In genomic region chr13:52929209-52930171, GRCm38 (mm10) we compare ENCODE assay signal across 8 mouse cellular contexts. TPM values are rescaled to one million over a fixed set of nuclear protein-coding genes. Genes with fewer than 3 reads are reported as not detected.
DNase-seq lines count a peak whose midpoint lies in the region; ATAC-seq and TF ChIP-seq lines count a peak whose summit lies in the region.

Auh (minus strand) TSS chr13:52929681.

- H3K9ac ChIP-seq in forebrain, embryonic 12.5 days: peak within 1 kb of the TSS; percentile 72
- peak within 1 kb of the TSS; percentile 68 for H3K9ac ChIP-seq in heart, postnatal 0 days (replicated peaks; ENCODE audit: low read depth, low read length)

- peak within 1 kb of the TSS; percentile 84 for H3K27ac ChIP-seq in forebrain, embryonic 12.5 days
- peak within 1 kb of the TSS; percentile 74 for H3K27ac ChIP-seq in heart, postnatal 0 days (ENCODE audit: low read depth)

- no peaks in the 10 kb centered on the region for H3K36me3 ChIP-seq in E14TG2a.4 (ENCODE audit: insufficient read depth, low read length)
- no peaks in the 10 kb centered on the region for H3K36me3 ChIP-seq in forebrain, embryonic 12.5 days (replicated peaks)
- 0 out of 2 replicates have a peak, but pooled peaks cover 5% of the 10 kb centered on the region for H3K36me3 ChIP-seq in heart, postnatal 0 days (replicated peaks; ENCODE audit: control insufficient read depth, insufficient read depth, low read length)

- peak; percentile 42 for TF ChIP-seq POLR2A in lung, adult 2 months (IDR thresholded peaks at IDR 0.05; ENCODE audit: borderline replicate concordance, extremely low read depth, low read depth, low read length)

- H3K9me3 ChIP-seq in E14TG2a.4 (ENCODE audit: low read length): peaks cover 26% of the 10 kb centered on the region
- no peaks in the 10 kb centered on the region for H3K9me3 ChIP-seq in forebrain, embryonic 12.5 days
- H3K9me3 ChIP-seq in heart, postnatal 0 days (replicated peaks; ENCODE audit: control insufficient read depth, low read length): no peaks in the 10 kb centered on the region

- H3K4me2 ChIP-seq in forebrain, embryonic 12.5 days: peak within 1 kb of the TSS; percentile 67
- H3K4me2 ChIP-seq in heart, postnatal 0 days (ENCODE audit: low read depth, low read length): peak within 1 kb of the TSS; percentile 65

- H3K4me3 ChIP-seq in E14TG2a.4 (replicated peaks; ENCODE audit: low read length): peak within 1 kb of the TSS; percentile 85
- H3K4me3 ChIP-seq in forebrain, embryonic 12.5 days (replicated peaks): peak within 1 kb of the TSS; percentile 86
- H3K4me3 ChIP-seq in heart, postnatal 0 days (ENCODE audit: low read depth, low read length): peak within 1 kb of the TSS; percentile 89
- peak within 1 kb of the TSS; percentile 89 for H3K4me3 ChIP-seq in lung, adult 2 months (replicated peaks; ENCODE audit: extremely low read depth, low read depth, low read length)

- H3K27me3 ChIP-seq in E14TG2a.4 (ENCODE audit: insufficient read depth, low read length): no peaks in the 10 kb centered on the region
- H3K27me3 ChIP-seq in forebrain, embryonic 12.5 days: no peaks in the 10 kb centered on the region; the same call in 1 of the 2 replicates
- no peaks in the 10 kb centered on the region for H3K27me3 ChIP-seq in heart, postnatal 0 days (ENCODE audit: control insufficient read depth, insufficient read depth, low read length)

- peak; percentile 83 for DNase-seq in c-Kit-positive CD71-positive TER-119-negative erythroid progenitor cells, embryonic 14.5 days (ENCODE audit: low read depth)
- DNase-seq in heart, postnatal 0 days (ENCODE audit: low spot score): peak; percentile 85
- DNase-seq in kidney, postnatal 4 days: peak; percentile 96 to 97
- peak; percentile 81 for DNase-seq in lung, adult 2 months
- DNase-seq in thymus, adult 18-20 months: peak; percentile 71 to 77

- no peak for TF ChIP-seq CTCF in E14TG2a.4 (conservative IDR thresholded peaks at IDR 0.05; ENCODE audit: low read length)
- TF ChIP-seq CTCF in heart, postnatal 0 days (IDR thresholded peaks at IDR 0.05; ENCODE audit: low read depth): no peak; the same call in 1 of the 2 replicates
- TF ChIP-seq CTCF in lung, adult 2 months (IDR thresholded peaks at IDR 0.05; ENCODE audit: insufficient read depth, low read length): no peak

- peak; percentile 97 for ATAC-seq in forebrain, embryonic 12.5 days (ENCODE audit: low FRiP score)
- ATAC-seq in heart, postnatal 0 days (ENCODE audit: insufficient read depth, low read depth): peak; percentile 99
- peak; percentile 90 for ATAC-seq in neutrophil, adult 5-6 weeks (ENCODE audit: extremely low read depth, insufficient number of reproducible peaks, low FRiP score, poor library complexity, severe bottlenecking)

- WGBS in forebrain, embryonic 12.5 days: under 1% methylated on average over 62 of the region's 63 CpGs
- under 1% methylated on average over 63 of the region's 63 CpGs for WGBS in heart, postnatal 0 days
- under 1% methylated on average over 63 of the region's 63 CpGs for WGBS in lung, adult 2 months

- peak; percentile 44; the same call in 1 of the 2 replicates for TF ChIP-seq EP300 in heart, postnatal 0 days (IDR thresholded peaks at IDR 0.05; ENCODE audit: low read depth)

- peaks cover 35% of the 10 kb centered on the region for H3K4me1 ChIP-seq in E14TG2a.4 (replicated peaks; ENCODE audit: low read depth, low read length)
- H3K4me1 ChIP-seq in forebrain, embryonic 12.5 days: peaks cover 27% of the 10 kb centered on the region
- peaks cover 18% of the 10 kb centered on the region; the same call in 1 of the 2 replicates for H3K4me1 ChIP-seq in heart, postnatal 0 days (ENCODE audit: control insufficient read depth, insufficient read depth)
- peaks cover 8% of the 10 kb centered on the region for H3K4me1 ChIP-seq in lung, adult 2 months (ENCODE audit: control insufficient read depth, insufficient read depth, low read length)

RNA-seq across cellular contexts. Expression of gene Auh, which starts in this region (rescaled TPM):
- 38.9 and 42.7 TPM in 2 replicates for polyA plus RNA-seq in forebrain, embryonic 12.5 days (2016; fragmentation: Nextera tagmentation; extraction: Ambion mirVana)
- 56.4 and 61.3 TPM in 2 replicates for total RNA-seq in heart, postnatal 0 days (2014; rRNA removed; ENCODE audit: low replicate concordance)
- polyA plus RNA-seq in heart, postnatal 0 days (2015; fragmentation: Nextera tagmentation; extraction: Ambion mirVana): 60.7 and 63.5 TPM in 2 replicates
- 17.7 and 24.9 TPM in 2 replicates for polyA plus RNA-seq in lung, adult 2 months (2012; rRNA removed)
- 64.9 and 65.8 TPM in 2 replicates for total RNA-seq in neutrophil, adult 5-6 weeks (2017)

Comparison
In these comparisons a context has a peak if more than half of its experiments do, and no peak if none do; other contexts are left out.
1. Peak in every context shown above with its lines: DNase-seq, ATAC-seq, H3K4me3 ChIP-seq and H3K27ac ChIP-seq.